Mouse (Mus musculus) bone marrow, adult 2 months (tissue): ENCODE data around the gene Gm20604. TPM values are rescaled to one million over a fixed set of nuclear protein-coding genes. Genes with fewer than 3 reads are reported as not detected.

Experiments used
- H3K27ac ChIP-seq: fragments of 200-500 bp; 2 replicates; pipeline ENCODE4 v1.5.1; 2012; ENCODE audit warnings: low read depth, mild to moderate bottlenecking, control low read depth, inconsistent platforms, low read length; ENCODE audit not compliant: control insufficient read depth, poor library complexity, insufficient read depth
- H3K4me1 ChIP-seq: fragments of 200-500 bp; 2 replicates; pipeline ENCODE4 v1.6.1; 2011; ENCODE audit warnings: low read length; ENCODE audit not compliant: control insufficient read depth, insufficient read depth
- H3K4me3 ChIP-seq: fragments of 200-500 bp; replicated peaks from 2 replicates; pipeline ENCODE3; 2011; ENCODE audit warnings: mild to moderate bottlenecking, low read depth, low read length, control low read depth; ENCODE audit not compliant: control insufficient read depth
- CTCF ChIP-seq: fragments of 200-500 bp; IDR thresholded peaks from 2 replicates; pipeline ENCODE4 v1.5.1; 2011; ENCODE audit warnings: low read length, control low read depth; ENCODE audit not compliant: control insufficient read depth, insufficient read depth
- POLR2A ChIP-seq: fragments of 200-500 bp; IDR thresholded peaks from 2 replicates; pipeline ENCODE4 v1.6.1; 2011; ENCODE audit warnings: low read depth, mild to moderate bottlenecking, control low read depth, low read length, borderline replicate concordance; ENCODE audit not compliant: control insufficient read depth
- WGBS: fragments of 180-500 bp; shearing (Covaris S2); methylation state at CpG from one replicate; pipeline ENCODE4 v1.1.7; 2018; 5-methylcytosine and 5-hydroxymethylcytosine counted together
- polyA plus RNA-seq: library from polyadenylated mRNA; stranded (reverse); fragments of >200 nt; gene quantifications from 2 replicates; pipeline ENCODE4 v1.2.4, GENCODE M21; 2011; ENCODE audit warnings: low replicate concordance; ENCODE audit not compliant: missing spikeins, insufficient read depth, insufficient read length

Gene Gm20604
- polyA plus RNA-seq, 1 experiment: 7.3 TPM

DNA sequence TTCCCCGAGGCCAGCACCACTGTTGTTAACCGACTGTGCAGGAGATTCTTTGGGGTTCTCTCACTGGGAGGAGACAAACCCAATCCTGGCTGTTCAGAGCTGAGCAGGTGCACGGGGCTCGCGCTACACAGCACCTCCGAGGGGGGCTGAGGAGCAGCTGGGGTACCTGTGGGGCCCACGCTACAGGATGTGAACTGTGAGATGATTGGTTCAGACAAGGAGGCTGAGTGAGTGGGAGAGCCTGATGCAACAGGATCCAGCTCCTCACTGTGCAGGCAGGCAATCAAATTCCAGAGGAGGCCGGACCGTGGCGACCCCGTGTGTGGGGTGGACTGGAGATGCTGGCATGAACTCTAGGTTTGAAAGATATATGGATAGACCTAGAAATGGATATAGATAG is 36.0 kb downstream of the Gm20604 start:
- no peak overlapping the region for H3K27ac ChIP-seq
- H3K4me1 ChIP-seq: no peaks in the 10 kb centered on the region
- 83% methylated on average over 11 of the region's 11 CpGs for WGBS
- H3K4me3 ChIP-seq: no peak overlapping the region
- TF ChIP-seq POLR2A (no peak), CTCF (no peak)

DNA sequence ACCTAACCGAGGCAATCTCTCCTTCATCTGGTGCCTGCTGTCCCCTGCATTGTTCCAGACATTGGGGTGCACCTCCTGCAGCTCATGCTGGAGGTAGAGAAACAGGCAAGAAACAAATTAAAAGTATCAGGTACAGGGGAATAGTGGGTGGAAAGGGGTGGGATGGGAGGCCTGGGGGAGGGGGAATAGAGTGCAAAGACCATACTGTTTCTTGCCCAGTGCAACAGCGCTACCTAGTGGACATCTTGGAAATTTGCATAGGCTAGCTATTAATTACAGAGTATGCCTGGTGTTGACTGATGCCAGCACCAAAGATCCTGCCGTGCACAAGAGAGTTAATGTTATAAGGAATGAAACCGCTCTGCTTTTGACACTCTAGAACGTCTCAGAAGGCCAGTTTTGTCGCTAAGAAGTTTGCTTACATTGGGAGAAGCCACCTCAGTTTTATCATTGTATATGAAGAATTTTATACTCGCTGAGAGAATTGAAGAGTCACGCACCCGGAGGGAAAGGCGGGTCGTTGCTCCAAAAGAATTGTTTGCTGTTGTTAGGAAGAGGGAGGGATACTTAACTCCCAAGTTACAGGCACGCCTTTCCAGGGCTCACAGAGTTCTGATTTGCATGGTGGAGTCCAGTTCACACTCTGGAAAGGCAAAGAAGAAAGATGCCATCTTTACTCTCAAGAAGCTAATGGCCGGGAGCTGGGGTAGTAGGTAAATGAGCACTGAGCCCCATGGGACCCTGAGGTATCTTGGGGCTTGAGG is 38.7 kb downstream of the Gm20604 start:
- H3K4me3 ChIP-seq: no peak overlapping the region
- H3K27ac ChIP-seq: no peak overlapping the region
- TF ChIP-seq POLR2A (no peak), CTCF (peak; percentile 55)
- H3K4me1 ChIP-seq: no peaks in the 10 kb centered on the region; the same call in 1 of the 2 replicates
- WGBS: 44% methylated on average over 13 of the region's 13 CpGs

DNA sequence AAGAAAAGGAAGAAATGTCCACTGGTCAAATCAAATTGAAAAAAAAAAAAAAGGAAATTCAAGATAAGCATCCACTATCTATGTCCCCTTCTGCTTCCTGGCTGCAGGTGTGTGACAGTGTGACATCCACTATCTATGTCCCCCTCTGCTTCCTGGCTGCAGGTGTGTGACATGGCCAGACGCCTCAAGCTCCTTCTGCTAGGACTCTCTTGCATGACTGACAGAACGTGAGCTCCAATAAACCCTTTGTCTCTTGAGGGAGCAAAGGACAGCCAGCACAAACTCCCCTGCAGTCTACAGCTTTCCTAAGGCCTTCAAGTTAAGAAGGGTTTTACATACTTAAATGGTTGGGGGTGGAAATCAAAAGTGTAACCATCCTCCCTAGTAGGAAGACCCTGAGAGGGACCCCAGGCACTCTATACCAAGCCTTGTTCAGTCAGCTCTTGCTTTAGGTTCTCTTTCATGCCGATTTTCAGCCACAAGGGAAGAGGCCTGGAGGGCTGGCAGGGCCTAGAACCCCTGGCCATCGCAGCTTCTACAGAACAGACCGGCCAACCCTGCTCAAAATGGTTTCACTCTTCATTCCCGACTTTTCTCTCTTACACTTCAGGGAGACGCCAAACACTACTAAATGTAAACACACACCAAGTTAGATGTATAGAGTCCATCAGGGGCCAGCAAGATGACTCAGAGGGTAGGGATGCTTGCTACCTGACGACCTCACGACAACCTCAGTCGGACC is 43.6 kb downstream of the Gm20604 start:
- TF ChIP-seq CTCF: no peak
- no peak for TF ChIP-seq POLR2A
- peaks cover 3% of the 10 kb centered on the region; the same call in 1 of the 2 replicates for H3K4me1 ChIP-seq
- no peak overlapping the region for H3K4me3 ChIP-seq
- WGBS: 79% methylated on average over 10 of the region's 10 CpGs
- H3K27ac ChIP-seq: no peak overlapping the region

DNA sequence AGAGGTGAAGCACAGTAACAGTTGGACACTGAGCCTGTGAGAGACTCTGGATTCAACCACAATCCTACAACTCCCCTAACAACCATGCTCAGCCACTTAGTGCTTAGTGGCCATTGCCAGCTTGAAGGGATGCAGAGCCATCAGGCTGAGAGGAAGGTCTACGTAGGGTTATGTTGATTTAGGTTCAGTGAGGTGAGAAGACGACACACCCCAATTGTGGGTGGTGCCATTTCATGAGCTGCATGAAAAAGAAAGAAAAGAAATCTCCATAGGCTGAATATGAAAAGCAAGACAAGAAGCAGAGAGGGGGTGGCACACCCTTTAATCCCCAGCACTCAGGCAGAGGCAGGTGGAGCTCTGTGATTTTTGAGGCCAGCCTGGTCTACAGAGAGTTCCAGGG is 44.4 kb downstream of the Gm20604 start:
- no peak overlapping the region for H3K27ac ChIP-seq
- H3K4me1 ChIP-seq: peaks cover 3% of the 10 kb centered on the region; the same call in 1 of the 2 replicates
- 63% methylated on average over 2 of the region's 2 CpGs for WGBS
- H3K4me3 ChIP-seq: no peak overlapping the region
- no peak for TF ChIP-seq POLR2A
- TF ChIP-seq CTCF: no peak

GRCm38 (mm10) chr12:102713153-102713865 is 45.2 kb downstream of the Gm20604 start:
- TF ChIP-seq POLR2A: no peak
- TF ChIP-seq CTCF: no peak
- Histone ChIP-seq H3K27ac (peak overlapping the region; percentile 90), H3K4me3 (peak overlapping the region; percentile 45), H3K4me1 (peaks cover 3% of the 10 kb centered on the region; the same call in 1 of the 2 replicates)
- 22% methylated on average over 20 of the region's 20 CpGs for WGBS

GRCm38 (mm10) chr12:102710851-102711375 is 47.6 kb downstream of the Gm20604 start:
- TF ChIP-seq CTCF (no peak), POLR2A (no peak)
- Histone ChIP-seq H3K4me1 (peaks cover 3% of the 10 kb centered on the region; the same call in 1 of the 2 replicates), H3K27ac (no peak overlapping the region), H3K4me3 (no peak overlapping the region)
- WGBS: 75% methylated on average over 4 of the region's 4 CpGs

DNA sequence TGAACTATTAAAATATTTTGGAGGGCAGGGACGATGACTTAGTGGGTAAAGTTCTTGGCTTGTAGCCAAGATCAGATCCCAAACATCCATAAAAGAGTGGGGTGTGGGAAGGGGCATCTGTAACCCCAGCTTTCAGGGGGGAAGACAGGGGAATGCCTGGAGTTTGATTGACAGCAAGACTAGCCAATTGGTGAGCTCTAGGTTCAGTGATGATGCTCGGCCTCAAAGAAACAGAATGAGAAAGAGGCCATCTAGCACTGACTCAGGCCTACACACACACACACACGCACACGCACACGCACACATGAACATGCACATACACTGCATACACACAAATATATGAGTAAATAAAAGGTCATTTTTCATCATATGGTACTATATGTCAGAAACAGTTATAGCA is 48.6 kb downstream of the Gm20604 start:
- no peak overlapping the region for H3K27ac ChIP-seq
- H3K4me1 ChIP-seq: peaks cover 3% of the 10 kb centered on the region; the same call in 1 of the 2 replicates
- TF ChIP-seq POLR2A (no peak), CTCF (no peak)
- no peak overlapping the region for H3K4me3 ChIP-seq
- 88% methylated on average over 5 of the region's 5 CpGs for WGBS
